Mouse (Mus musculus) mesoderm, embryonic 11.5 days (tissue): ENCODE data around the gene Psmc3ip.

Experiments
- DNase-seq: peaks from one replicate; pipeline ENCODE4 v3.0.0-alpha.2; 2012; ENCODE audit warnings: low read depth, low spot score

Gene Psmc3ip

DNA sequence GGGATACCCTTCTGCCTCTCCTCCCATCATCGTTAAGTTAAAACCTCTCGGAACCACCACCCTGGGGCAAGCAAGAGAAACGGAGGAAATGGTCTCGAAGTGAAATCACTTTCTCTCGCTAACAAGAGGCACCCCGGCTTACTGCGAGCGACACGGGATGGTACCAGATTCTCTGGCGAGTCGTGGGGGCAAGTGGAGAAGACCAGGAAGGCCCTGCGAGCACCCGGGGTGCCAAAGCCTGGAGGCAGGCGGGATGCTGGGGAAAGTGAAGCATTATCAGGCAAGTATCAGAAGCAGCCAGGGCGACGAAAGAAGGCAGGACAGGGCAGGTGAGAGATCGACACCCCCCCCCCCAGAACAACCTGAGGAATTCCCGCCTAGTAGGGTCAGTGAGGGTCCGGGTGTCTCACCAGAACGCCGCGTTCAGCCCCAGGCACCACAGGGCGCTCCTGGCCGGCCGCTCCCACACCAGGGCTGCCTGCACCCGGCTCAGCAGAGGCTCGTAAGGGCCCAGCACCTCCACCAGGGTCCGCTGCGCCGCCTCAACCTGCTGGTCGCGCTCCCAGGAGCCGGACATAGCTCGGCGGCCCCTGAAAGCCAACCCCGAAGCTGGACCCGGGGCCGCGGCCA is 24.0 kb upstream of the Psmc3ip start:
- DNase-seq = no peak

DNA sequence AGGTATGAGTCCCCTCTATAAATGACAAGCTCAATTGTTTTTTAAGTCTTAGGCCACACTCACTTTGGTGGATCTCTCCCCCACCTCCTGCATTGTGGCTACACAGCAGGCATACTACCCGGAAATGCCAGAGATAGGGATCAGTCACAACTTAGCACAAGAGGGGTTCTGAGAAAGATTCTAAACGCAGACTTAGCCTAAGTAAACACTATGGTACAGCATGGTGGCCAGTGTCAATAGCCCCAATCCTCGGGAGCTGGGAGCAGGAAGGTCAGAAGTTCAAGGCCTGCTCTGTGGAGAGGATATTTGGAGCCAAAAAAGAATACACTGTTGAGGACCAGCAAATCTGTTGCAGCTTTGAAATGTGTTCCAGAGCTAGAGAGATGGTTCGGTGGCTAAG is 22.9 kb upstream of the Psmc3ip start:
- DNase-seq = no peak

DNA sequence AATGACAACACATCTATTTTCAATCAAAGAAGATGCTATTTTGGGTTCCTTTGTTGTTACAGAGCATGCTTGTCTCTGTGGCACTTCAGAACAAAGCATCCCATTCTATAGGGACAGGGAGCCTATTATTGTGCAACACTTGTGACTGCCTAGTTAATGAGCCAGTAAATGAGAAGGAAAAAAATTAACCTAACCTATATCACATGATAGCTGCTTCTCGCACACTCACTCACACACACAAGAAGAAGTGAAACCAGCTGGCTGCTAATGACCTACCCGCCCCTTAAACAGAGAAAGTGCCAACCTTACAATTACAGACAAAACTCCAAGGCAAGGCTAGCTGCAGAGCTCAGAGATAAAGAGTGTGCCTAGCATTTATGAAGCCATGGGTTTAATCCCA is 20.3 kb upstream of the Psmc3ip start:
- DNase-seq = no peak

DNA sequence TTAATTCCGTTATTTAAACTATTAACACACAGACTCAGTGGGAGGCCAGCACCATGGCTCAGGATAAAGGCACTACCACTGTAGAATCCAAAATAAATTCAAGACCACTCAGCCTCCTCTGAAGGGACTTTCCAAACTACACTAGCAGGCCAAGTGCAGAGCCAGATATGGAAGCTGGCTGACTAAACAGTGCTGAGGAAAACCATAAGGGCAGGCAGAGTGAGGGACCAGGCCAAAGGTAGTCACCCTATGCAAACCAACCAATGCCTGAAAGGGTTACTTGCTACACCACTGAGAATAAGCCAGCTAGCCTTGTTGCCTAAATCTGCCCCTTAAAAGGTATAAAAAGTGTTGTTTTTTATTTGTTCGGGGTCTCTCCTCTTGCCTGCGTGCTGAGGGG is 16.9 kb upstream of the Psmc3ip start:
- no peak for DNase-seq

DNA sequence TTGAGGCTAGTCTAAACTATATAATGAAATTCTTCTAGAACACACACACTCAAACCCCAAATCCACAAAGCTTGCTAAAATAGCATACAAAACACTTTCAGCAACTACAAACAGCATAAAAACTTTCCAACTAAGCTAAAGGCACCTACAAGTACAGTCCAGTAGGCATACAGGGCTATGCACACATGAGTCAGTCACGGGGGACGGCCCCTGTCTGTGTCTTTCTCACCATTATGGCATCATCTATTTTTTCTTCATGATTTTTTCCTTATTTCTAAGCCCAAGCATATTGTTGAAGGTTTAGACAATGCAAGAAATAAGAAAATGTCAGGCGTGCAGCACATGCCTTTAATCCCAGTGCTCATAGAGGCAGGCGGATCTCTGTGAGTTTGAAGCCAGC is 15.9 kb upstream of the Psmc3ip start:
- no peak for DNase-seq

DNA sequence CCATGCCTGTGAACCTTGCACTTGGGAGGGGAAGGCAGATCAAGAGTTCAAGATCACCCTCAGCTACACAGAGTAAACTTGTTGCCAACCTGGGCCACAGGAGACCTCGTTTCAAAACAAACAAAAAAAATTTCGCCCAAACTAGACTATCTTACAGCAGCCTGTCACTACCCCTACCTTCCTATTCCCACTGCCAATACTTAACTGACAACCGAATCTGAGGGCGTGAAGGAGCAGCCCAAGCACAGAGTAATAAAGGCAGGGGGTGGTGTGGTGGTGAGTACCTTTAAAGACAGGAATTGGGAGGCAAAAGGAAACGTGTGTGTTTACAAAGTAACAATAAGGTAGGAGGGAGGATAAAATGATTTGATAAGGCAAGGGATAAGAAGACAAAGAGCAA is 15.5 kb upstream of the Psmc3ip start:
- DNase-seq = no peak

DNA sequence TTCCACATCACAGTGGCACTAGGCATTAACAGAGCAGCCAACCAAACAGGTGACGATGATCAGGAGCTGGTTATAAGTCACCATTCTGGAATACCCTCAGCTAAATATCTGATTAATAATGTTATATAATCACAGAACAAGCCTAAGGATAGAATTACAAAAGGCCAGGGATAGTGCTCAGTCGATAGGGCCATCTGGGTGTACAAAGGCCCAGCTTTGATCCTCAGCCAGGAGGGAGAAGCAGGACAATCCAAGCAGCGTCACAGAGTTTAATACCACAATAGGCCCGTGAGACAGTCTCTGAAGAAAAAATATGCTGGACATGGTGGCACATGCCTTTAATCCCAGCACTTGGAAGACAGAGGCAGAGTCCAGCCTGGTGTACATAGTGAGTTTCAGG is 14.1 kb upstream of the Psmc3ip start:
- no peak for DNase-seq

DNA sequence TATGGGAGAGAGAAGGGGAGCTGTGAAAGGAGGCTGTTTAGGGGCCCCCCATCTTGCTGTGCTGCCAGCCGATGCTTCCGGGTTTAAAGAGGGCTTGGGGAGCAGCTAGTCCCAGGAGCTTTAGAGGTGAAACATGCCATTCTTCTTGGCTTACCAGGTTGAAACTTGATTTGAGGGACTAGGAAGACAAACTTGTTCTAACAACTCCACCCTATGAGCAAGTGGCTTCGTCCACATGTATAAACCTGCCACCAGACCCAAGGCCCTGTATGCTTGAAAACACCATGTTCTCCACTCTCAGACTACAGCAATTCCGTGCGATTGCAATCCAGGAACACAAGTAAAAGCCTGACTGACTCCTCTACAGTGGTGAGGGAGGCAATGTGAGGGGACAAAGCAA is 7.8 kb upstream of the Psmc3ip start:
- DNase-seq = no peak

DNA sequence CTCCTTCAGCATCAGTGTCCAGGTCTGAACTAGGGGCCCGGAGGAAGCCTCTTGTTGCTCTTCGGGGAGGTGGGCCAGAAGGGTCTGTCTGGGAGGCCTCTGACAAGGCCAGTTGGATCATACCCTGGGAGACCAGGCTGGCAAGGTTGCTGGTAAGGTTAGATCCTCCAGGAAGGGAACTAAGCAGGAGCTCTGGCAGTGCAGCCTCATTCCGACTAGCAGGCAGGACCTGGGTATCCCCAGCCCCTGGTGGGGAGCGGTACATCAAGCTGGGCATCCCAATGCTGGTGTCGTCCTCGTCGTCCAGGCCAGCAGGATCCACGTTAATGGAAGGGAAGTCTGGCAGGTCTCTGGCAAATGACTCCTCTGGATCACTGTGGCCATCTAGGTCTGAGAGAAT is 3.0 kb upstream of the Psmc3ip start:
- DNase-seq = no peak

DNA sequence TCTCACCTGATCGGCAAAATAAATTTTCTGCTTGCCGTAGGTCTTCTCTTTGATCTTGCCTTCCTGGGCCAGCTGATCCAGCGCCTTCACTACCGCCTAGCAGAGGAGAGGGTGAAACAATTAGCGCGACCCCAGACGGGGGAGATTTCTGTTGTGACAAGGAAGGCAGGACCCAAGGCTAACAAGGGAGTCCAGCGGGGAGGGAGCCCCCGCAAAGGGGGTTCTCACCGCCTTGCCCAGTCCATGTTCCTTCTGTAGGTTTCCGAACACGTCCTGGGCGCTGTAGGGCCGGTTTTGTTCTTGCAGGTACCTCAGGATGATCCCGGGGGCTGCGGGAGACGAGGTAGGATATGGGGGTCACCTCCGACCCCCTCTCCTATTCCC is 314 bp downstream of the Psmc3ip start:
- DNase-seq = no peak

DNA sequence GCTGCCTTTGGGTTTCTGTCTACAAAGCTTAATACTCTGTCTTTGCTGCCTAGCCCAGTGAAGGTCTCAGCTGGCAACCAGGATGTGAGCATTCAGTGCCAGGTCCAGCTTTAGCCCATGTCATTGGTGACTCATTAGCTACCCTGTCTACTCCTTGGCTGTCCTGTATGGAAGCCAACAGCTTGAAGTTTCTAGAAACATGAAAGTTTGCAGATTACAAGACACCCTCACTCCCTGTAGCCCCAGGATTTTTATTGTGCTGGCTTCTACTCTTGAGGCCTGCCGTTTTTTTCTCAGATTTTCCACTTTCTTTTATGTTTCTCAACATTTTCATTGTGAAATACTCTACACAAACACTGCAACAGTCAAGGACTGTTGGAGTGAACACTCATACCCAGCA is 5.3 kb downstream of the Psmc3ip start:
- no peak for DNase-seq

DNA sequence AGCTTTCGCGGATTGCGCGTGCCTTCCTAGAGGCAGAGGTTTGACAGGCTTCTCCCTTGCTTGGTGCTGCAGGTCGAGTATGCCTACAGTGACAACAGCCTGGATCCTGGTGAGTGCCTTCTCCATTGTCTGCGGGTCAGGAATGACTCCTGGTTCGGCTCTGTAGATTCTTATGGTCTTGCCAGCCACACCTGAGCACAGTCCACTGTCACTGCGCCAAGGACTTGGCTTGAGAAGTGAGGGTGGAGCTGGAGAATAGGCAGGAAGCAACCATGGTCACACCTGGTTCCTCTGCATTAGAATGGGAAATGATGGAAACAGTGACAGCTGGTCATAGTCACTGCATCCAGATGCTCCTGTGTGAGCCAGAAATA is 7.6 kb downstream of the Psmc3ip start:
- no peak for DNase-seq

DNA sequence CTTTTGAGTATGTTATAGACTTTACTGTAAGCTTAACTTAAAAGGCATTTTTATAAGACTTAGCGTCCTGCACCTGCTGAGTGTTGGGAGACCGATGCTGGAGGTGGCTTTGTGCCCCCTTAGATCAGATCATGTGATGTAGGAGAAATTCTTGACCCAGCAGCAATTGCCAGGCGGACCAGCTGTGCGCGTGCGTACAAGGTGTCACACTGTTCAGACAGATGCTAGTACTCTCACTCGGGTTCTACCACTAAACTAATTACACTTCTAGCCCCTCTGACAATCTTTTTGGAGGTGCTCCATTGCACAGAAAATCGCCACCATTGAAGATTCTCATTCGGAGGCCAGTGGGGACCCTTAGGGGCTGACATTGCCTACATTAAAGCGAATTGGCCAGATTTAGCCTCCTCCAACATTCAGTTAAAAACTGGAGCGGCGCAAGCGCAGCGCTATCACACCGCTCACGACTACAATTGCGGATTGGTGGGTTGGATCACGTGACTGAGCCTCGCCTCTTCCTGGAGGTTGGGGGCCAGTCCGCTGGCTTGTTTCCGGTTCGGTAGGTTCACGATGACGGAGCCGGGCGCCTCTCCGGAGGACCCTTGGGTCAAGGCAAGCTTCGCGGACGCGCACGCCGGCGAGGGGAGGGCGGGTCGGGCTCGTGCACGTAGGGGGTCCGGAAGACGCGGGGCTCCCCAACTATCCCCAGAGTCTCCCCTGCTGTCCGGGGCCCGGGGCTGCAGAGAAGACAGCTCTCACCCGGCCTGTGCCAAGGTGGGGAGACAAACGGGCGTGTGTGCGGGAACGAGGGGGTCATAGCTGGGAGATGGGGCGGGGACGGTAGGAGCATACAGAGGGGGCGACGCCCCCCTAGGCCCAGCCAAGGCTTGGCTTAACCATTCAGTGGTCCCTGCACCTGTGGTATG is 8.2 kb downstream of the Psmc3ip start, which contains the start of gene Mlx:
Mlx (plus strand) TSS at position 522 of the 926 bp plus-strand sequence.
- peak; percentile 93 for DNase-seq

DNA sequence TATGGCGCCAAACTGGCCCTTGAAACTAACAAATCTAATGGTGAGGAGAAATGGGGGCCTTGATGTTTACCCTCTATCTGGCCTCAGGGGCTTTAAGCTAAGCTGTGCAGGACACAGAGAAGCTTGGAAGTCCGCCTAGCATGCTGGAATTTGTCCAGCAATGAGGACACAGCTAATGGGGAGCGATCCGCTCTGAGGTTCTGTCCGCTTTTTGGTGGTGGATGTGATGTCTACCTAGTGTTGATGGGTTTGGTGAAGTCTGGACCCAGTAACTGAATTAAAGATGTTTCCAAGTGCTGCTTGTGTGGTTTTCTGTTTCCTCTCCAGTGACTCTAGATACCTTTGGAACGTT is 8.9 kb downstream of the Psmc3ip start:
- no peak for DNase-seq

DNA sequence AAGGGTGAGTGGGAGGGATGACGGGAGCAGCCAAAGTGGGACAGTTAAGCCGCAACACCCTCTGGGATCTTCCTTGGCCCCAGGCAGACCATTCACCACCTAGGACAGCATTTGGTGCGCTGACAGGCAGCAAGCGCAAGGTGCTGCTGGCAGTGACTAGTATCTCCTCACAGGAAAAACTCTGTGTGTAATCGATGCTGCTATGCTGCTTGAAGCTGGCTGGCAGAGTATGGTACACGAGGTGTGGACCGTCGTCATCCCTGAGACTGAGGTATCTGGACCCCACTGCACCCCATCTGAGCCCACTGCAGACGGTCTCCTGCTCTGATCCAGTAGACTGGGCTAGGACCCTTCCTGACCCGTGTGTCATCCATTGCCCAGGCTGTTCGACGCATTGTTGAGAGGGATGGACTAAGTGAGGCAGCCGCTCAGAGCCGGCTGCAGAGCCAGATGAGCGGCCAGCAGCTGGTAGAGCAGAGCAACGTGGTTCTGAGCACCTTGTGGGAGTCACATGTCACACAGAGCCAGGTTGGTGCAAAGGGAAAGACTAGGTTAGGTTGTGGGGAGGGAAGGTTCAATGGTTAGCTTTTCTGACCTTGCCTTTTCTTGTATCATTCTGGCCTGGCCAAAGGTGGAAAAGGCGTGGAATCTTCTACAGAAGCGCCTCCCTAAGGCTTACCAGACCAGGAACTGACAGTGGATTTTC is 9.5 kb downstream of the Psmc3ip start:
- no peak for DNase-seq

DNA sequence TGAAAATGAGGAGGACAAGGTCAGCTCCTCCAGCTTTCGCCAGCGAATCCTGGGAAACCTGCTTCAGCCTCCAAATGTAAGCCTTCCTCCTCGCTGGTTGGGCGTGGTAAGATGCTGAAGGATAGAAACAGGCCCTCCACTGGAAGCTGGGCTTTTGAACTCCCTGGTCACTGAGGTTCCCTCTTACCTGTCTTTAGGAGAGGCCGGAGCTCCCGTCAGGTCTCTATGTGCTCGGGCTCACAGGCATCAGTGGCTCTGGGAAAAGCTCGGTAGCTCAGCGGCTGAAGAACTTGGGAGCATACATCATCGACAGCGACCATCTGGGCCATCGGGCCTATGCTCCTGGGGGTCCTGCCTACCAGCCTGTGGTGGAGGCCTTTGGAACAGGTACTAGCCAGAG is 10.4 kb downstream of the Psmc3ip start:
- DNase-seq = no peak

DNA sequence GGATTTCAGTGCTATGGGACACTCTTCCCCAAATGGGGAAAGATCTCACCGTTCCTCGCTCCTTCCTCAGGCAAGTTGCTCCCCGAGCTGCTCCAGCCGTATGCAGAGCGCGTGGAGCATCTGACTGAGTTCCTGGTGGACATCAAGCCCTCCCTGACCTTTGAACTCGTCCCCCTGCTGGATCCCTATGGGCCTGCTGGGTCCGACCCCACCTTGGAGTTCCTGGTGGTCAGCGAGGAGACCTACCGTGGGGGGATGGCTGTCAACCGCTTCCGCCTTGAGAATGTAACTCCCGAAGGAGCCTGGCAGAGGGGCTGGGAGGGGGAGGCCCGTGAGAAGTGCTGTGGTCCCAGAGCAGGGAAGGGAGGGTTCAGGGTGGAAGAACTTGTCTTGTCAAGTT is 11.0 kb downstream of the Psmc3ip start:
- no peak for DNase-seq

DNA sequence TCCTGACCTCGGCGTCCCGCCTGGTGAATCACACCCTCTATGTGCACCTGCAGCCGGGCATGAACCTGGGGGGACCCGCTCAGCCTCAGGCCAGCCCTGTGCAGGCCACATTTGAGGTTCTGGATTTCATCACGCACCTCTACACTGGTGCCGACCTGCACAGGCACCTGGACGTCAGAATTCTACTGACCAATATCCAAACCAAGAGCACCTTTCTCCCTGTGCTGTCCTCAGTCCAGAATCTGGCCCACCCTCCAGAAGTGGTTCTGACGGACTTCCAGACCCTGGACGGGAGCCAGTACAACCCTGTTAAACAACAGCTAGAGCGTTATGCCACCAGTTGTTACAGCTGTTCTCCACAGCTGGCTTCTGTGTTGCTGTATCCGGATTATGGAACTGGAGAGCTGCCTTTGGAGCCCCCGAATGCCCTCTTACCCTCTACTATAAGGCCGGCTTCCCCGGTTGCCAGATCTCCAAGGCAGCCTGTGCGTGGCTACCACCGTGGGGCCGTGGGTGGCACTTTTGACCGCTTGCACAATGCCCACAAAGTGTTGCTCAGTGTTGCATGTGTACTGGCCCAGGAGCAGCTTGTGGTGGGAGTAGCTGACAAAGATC is 12.0 kb downstream of the Psmc3ip start:
- DNase-seq = no peak

DNA sequence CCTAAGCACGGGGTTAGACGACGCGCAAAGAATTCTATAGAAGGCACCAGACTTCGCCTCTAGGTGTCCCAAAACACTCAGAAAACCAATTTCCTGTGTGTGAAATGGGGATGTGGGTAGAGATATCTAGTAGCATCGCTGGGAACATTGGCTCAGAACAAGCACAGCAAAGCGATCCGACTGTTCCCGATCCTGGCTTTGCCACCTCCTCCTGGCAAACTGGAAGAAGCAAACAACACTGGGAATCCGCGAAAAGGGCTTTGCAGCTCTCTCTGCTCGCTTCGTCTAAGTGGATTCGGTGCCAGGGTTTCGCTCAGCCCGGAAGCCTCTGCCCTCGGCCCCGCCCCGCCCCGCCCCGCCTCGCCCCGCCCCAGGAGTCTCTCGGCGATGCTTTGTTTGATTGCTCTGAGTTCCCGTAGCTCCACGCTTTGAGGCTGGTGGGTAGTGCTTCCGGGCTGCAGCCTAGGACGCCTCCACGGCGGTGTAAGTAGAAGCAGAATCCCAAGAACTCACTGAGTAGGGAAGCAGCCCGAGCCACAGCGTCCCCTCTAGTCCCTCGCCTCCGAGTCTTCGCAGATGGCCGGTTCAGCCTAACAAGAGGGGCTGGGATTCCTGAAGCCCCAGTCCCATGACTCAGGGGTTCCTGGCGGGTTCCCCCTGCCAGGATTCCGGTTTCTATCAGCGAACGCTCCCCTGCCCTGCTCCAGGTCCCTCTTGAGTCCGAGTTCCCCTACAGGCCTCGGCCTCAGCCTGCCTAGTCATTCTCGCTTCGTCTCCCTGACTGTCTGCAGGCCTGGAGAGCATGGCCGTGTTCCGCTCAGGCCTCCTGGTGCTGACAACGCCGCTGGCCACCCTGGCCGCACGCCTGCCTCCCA is 12.8 kb downstream of the Psmc3ip start, which contains the start of gene Coasy:
Coasy (plus strand) TSS at position 358 of the 875 bp plus-strand sequence.
- DNase-seq = peak; percentile 92

DNA sequence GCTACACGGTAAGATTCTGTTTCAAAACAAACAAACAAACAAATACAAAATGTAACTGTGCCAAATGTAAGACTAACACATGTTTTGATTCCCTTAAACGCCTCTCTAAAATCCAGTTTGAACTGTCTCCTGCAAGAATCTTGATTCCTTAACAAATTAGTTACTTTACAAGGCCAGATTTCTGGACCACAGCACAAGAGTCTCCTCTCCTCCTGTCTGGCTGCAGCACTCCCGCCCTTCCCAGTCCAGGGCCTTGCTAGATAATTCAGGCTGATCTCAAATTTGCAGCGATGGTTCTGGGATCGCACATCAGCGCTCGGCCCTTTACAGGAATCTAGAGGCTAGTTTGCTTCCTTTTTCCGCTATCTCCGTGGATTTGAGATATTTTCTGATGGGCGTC is 13.6 kb downstream of the Psmc3ip start:
- no peak for DNase-seq

DNA sequence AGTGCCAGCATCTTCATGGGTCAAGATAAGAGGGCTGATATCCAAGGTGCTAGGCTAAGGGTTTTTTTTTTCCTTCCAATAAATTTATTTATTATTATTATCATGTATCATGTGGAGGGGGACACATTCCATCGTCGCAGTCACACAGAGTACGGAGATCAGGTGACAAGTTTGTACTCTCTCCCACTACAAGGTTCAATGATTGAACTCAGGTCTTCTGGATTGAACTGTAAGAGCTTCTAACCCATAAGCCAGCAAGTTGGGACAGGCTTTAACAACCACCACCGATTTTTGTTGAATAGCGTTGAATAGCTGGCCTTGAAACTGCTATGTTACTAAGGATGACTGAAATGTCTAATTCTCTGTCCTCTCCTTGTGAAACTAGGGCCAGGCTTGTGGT is 14.8 kb downstream of the Psmc3ip start:
- DNase-seq = no peak
